Mouse (Mus musculus) left cerebral cortex, adult 2 months (tissue): ENCODE data around the gene Fam19a5. TPM values are rescaled to one million over a fixed set of nuclear protein-coding genes. Genes with fewer than 3 reads are reported as not detected.

Source experiments
- DNase-seq, 2 experiments: peaks; one replicate each; pipeline ENCODE4 v3.0.0; 2021 to 2022; ENCODE audit warnings: low spot score in 2 of 2, mixed read lengths in 1 of 2; ENCODE audit errors: extremely low spot score in 1 of 2
- H3K27ac ChIP-seq: fragments of 200-600 bp; 2 replicates; pipeline ENCODE4 v1.8.1; 2022
- H3K4me3 ChIP-seq: fragments of 200-600 bp; 2 replicates; pipeline ENCODE4 v1.8.1; 2022
- CTCF ChIP-seq: fragments of 200-600 bp; IDR thresholded peaks from 2 replicates; pipeline ENCODE4 v1.8.1; 2022; ENCODE audit warnings: antibody characterized with exemption, mild to moderate bottlenecking, moderate library complexity
- intact Hi-C: fragments of 180-260 bp; cut with DNase I; formaldehyde crosslinking; loops from one replicate; pipeline ENCODE4 v1.15.1; 2025
- total RNA-seq, 2 experiments: library from RNA; stranded (reverse); gene quantifications; 2 replicates each; pipeline ENCODE4 v1.2.3; 2021

The Fam19a5 gene
- total RNA-seq, 2 experiments from 2014 or later, result 112 to 119 TPM

DNA sequence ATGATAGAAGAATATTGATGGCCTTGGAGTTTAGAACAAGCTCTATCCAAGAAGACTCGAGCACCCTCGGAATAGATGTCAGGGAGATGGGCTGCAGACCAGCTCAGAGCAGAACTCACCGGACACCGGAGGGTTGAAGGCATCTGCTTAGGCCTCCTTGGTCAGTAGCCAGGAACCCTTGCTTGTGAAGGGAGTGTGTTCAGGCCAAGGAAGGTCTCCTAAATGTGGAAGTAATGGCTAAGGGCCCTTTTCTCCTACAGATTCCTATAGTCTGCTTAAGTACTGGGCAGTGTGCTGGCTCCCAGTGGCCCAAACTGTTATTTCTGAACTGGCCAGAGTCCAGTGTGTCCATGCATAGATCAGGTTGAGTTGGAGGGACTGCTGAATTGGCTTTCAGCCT, 53.7 kb downstream of the Fam19a5 start:
- DNase-seq, result no peak
- TF ChIP-seq CTCF, result no peak
- no peak overlapping the region for H3K27ac ChIP-seq
- no peak overlapping the region for H3K4me3 ChIP-seq
- intact Hi-C loops, result no loop called here

DNA sequence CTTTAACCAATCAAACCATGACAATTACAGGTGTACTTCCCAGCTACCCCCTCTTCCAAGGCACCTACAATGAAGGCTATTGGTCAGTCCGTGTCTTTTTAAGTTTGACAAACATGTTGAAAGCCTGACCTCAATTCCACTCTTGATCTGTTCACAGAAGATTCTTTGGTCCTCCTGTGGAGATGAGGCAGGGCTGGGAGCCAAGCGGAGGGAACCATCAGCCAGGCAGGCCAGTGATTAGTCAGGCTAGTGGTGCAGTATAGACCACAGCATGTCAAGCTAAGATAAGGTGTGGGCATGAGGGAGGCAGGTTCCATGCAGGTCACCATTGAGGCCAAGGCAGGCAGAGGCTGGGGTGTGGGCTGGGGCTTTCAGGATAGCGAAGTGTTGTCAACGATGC, 54.5 kb downstream of the Fam19a5 start:
- H3K4me3 ChIP-seq, result no peak overlapping the region
- intact Hi-C loops, result no loop called here
- no peak for TF ChIP-seq CTCF

DNA sequence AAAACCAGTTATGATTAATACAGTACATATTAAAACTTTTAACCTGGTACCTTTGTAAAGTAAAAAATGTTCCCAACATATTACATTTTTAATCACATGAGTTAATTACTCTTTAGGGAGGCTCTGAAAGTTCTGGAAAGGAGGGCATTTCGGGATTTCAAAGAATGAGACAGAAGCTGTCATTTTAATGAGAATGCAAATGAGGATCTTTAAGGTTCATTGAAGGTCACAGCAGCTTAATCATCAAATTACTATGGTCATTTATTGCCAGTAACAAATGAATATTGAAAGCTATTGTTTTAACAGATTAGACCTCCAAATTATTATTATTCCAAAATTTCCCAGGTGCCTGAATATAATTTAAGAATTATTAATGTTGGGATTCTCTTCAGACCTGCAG, 59.2 kb downstream of the Fam19a5 start:
- DNase-seq, result no peak
- Histone ChIP-seq H3K27ac (no peak overlapping the region), H3K4me3 (no peak overlapping the region)
- intact Hi-C loops, result no loop called here
- no peak for TF ChIP-seq CTCF

More for the DNA sequence above, 54.5 kb downstream of the Fam19a5 start:
- H3K27ac ChIP-seq, result no peak overlapping the region
- DNase-seq, result no peak

DNA sequence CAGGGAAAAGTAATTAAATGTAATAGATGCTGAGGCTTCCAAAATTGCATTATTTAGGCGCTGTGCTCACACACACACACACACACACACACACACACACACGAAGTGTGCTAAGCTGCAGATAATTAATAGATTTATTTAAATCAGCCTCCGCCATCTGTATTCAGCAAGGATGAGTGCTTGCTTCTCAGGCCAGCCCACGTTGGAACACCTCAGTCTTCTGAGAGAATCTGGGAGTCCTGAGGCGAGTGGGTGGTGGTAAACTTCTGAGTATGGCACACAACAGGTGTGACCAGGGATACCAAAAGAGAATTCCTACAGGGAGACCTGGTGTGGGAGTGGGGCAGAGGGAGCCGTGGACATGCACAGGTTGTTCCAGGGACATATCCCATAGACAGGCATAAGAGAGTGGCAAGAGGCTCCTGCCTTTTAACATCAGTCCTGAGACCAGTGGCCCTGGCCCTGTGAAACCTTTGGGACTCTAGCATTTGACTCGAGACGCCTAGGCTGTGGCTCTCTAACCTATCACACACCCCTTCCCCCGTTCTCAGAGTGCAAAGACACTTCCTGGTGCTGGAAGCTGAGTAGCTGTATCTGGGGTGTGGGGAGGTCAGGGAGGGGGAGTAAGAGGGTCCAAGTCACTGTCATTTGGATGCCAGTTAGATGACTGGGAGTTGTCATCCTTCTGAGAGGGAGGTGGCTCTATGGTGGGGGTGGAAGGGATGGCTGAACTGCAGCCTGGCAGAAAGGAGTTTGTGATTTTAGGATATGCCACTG, 61.6 kb downstream of the Fam19a5 start:
- intact Hi-C loops, result no loop called here
- DNase-seq, result peak in 1 of 2 experiments; percentile 25
- TF ChIP-seq CTCF, result no peak
- Histone ChIP-seq H3K27ac (peak overlapping the region; percentile 36; the same call in 1 of the 2 replicates), H3K4me3 (no peak overlapping the region)

DNA sequence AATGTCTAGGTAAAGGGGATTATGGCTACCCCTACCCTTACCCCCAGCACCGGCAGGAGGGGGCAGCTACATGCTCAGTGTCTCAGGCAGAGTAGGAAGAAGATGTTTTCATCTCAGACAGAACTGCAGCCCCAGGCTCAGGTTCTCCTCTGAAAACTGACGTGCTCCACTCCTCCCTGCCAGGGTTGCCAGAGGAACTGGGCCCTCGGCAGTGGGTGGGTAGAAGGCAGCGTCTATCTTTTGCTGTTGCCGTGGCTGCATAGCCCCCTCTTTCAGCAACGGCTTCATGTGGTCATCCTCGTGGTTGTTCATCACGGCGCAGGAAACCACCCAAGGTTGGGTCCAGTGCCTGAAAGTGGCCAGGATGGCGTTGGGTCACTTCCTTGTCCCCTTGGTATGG, 62.6 kb downstream of the Fam19a5 start:
- no peak overlapping the region for H3K4me3 ChIP-seq
- TF ChIP-seq CTCF, result no peak
- DNase-seq, result peak; percentile 42 to 43
- intact Hi-C loops, result no loop called here
- peak overlapping the region; percentile 59 for H3K27ac ChIP-seq

DNA sequence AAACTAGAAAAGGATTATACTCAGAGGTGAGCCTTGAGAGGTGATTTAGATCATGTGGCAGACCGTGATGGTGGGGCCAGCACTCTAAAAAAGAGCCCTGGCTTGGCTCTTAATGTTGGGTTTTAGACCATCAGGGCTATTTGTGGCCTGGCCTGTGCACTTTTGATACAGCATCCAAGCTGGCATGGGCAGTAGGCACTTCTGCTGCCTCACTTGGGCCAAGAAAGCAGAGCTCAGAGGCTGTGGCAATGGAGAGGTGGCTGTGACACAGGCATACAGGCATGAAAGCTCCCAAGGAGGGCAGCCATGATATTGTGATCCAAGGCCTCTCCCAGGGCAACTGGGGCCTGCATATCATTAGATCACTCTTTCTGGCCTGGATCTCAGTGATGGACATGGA, 65.1 kb downstream of the Fam19a5 start:
- no peak overlapping the region for H3K4me3 ChIP-seq

DNA sequence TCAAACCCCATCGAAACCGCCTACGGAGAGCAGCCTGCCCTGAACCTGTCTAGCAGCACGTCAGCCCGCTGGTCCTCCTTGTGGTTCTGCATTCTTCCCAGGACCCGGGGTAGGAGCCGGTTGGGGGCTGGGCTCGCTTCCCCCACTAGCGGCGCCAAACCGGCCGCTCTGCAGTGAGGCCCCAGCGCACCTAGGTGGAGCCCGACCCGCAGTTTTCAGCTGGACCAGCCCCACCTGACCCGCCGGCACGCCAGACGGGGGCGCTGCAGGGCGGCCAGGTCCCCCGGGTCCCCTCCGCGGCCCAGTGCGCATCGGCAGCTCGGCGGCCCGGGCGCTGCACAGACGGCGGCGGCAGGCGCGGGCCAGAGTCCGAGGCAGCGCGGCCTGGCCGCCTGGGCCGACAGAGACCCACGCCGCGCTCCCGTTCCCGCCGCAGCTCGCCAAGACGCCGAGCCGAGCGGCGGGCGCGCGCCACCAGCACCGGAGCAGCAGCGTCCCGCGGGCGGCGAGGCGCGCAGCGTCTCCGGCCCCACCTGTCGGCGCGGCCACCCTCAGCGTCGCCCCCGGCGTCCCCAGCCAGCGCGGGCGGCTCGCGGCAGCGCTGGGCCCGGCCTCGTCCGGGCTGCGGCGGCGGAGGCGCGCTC, 80.0 kb downstream of the Fam19a5 start:
- TF ChIP-seq CTCF, result peak; percentile 85
- peak; percentile 92 to 94 for DNase-seq
- Histone ChIP-seq H3K27ac (peak overlapping the region; percentile 71), H3K4me3 (peak overlapping the region; percentile 74)
- intact Hi-C loops, result loop anchor here (2.0 to 10.0 kb wide), 5 partner anchors 79 to 1379 kb away; partner anchors contain the start of gene Fam19a5

More for the DNA sequence above, 65.1 kb downstream of the Fam19a5 start:
- intact Hi-C loops, result no loop called here
- no peak for DNase-seq
- no peak overlapping the region for H3K27ac ChIP-seq
- TF ChIP-seq CTCF, result no peak

DNA sequence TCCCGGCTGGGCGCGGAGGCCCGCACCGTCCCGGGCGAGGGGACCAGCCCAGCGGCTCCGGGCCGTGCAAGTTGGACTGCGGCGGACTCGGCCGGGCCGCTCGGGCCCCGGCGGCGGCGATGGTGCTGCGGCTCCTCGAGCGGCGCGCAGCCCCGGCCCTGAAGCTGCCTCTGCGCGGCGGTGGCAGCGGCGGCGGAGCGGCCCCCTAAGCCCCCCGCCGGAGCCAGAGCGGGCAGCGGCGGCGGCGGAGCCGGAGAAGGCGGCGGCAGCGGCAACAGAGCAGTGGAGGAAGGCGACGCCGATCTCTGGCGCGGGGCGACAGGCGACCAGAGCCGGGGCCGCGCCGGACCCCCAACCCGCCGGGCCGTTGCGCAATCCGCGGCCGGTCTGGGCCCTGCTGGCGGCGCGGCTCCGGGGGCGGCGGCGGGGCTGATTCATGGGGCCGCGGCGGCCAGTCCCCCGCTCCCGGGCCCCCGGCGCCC, 80.6 kb downstream of the Fam19a5 start:
- peak overlapping the region; percentile 74 for H3K4me3 ChIP-seq
- intact Hi-C loops, result loop anchor here (1.0 to 10.0 kb wide), 10 partner anchors 80 to 1380 kb away; partner anchors contain the start of gene Fam19a5
- H3K27ac ChIP-seq, result no peak overlapping the region; the same call in 1 of the 2 replicates
- no peak for TF ChIP-seq CTCF
- peak; percentile 39 to 42 for DNase-seq

DNA sequence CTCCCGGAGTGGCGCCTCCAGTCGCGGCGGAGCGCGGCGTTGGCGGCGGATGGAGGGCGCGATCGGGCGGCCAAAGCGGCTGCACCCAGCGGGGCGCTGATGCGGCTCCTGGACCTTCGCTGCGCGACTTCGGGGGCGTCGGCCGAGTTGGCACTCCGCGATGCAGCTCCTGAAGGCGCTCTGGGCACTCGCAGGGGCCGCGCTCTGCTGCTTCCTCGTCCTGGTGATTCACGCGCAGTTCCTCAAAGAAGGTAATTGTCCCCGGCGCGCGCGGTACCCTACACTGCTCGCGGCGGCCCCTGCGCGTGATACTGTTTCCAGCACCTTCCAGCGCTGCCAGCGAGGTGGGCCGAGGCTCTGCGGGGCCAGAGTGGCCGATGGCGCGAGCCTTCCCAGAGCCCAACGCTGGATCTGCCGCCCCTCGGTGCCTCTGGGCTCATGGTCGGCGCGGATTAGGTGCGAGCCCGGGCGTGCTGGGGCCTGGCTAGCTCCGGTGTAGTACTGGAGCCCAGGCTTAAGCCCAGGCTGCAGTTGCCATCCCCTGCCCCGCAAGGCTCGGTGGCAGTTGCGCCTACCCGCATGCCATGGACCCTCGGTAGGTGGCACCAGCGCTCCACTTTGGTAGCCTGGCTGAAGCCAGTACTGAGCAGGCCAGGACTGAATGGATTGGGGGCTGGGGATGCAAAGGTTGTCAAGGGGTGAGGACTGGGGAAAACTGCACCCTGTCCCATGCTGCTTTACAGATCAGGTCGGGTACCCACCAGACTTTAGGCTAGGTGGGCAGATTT, 81.3 kb downstream of the Fam19a5 start:
- intact Hi-C loops, result loop anchor here (1.0 to 10.0 kb wide), 9 partner anchors 81 to 1381 kb away; partner anchors contain the start of gene Fam19a5
- Histone ChIP-seq H3K27ac (peak overlapping the region; percentile 92), H3K4me3 (peak overlapping the region; percentile 74)
- TF ChIP-seq CTCF, result peak; percentile 93
- peak; percentile 91 to 95 for DNase-seq

DNA sequence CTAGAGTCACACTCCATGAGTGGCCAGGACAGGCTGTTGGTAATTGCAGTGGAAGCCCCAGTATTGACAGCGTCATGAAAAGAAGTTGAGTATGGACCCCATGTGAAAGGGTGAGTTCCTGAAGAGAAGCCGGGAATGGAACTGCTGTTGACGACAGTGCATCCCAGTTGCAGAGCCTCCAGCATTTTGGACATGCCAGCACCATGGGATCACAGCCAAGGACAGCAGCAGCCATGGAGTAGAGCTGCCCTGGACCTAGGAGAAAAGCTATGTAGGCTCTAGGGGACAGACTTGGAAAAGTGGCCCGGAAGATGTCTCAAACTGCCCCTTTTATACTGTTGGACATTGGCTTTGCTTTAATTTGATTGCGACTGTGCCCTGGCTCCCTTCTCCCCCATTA, 91.2 kb downstream of the Fam19a5 start:
- intact Hi-C loops, result loop anchor here (5.0 kb wide), 1 partner anchor 67 kb away; no protein-coding TSS in a partner anchor
- Histone ChIP-seq H3K4me3 (no peak overlapping the region), H3K27ac (no peak overlapping the region)
- DNase-seq, result no peak
- TF ChIP-seq CTCF, result no peak

DNA sequence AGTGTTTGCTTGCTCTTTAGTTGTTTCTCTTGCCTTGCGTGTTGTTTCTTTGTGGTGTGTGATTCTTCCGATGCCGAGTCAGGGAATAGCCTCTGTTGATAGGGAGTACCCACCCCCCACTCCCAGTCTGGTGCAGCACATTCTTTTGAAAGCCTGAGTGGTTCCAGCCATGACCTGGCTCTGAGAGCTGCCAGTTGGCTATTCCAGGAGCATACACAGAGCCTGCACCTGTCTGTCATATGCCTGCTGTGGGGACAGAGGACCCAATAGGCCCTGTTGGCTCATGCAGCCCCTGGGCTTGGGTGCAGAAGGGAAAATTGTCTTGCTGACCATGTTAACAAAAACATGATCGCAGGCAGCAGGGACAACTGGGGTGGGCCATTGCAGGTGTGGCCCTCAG, 92.3 kb downstream of the Fam19a5 start:
- intact Hi-C loops, result loop anchor here (5.0 kb wide), 1 partner anchor 66 kb away; no protein-coding TSS in a partner anchor

More for the DNA sequence above, 92.3 kb downstream of the Fam19a5 start:
- DNase-seq, result no peak
- H3K4me3 ChIP-seq, result no peak overlapping the region
- TF ChIP-seq CTCF, result no peak
- H3K27ac ChIP-seq, result no peak overlapping the region
